Mouse (Mus musculus): Measurements from ENCODE around the gene Grik4. TPM values are rescaled to one million over a fixed set of nuclear protein-coding genes. Genes with fewer than 3 reads are reported as not detected.

Grik4 gene
- polyA plus RNA-seq, 1 experiment from 2014 or later, result 0.78 TPM

DNA sequence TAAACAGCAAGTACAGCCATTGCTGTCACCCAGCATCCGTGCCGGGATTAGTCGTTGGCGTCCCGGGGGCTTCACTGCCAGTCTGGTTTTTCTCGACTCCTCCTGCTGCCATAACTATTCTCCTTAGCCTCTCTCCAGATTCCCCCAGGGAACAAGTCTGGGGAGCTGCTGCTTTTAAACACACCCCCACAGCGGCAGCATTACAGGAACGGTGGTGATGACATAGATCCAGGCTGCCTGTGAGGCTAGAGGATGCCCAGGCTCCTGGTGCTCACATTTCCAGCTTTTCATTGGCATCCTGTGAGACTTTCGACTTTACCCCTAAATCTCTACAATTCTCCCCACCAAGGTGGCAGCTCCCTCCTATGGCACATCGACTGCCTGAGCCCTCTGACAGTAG is 297.5 kb downstream of the Grik4 start:
- H3K27ac ChIP-seq (replicated peaks; ENCODE audit: low read depth, low read length), result no peak overlapping the region
- DNase-seq (ENCODE audit: low spot score), result no peak
- H3K4me2 ChIP-seq (ENCODE audit: low read depth, low read length), result no peak overlapping the region
- no peak overlapping the region for H3K9ac ChIP-seq (ENCODE audit: low read depth, low read length)
- H3K9me3 ChIP-seq (ENCODE audit: control insufficient read depth, low read length), result no peaks in the 10 kb centered on the region
- ATAC-seq (ENCODE audit: low read depth), result no peak
- WGBS, result 55% methylated on average over 10 of the region's 10 CpGs
- H3K36me3 ChIP-seq (ENCODE audit: control insufficient read depth, insufficient read depth, low read length), result no peaks in the 10 kb centered on the region
- no peaks in the 10 kb centered on the region for H3K4me1 ChIP-seq (ENCODE audit: control insufficient read depth, insufficient read depth, low read length)
- no peaks in the 10 kb centered on the region for H3K27me3 ChIP-seq (replicated peaks; ENCODE audit: control insufficient read depth, insufficient read depth, low read length)
- no peak overlapping the region for H3K4me3 ChIP-seq (ENCODE audit: low read depth, low read length)

DNA sequence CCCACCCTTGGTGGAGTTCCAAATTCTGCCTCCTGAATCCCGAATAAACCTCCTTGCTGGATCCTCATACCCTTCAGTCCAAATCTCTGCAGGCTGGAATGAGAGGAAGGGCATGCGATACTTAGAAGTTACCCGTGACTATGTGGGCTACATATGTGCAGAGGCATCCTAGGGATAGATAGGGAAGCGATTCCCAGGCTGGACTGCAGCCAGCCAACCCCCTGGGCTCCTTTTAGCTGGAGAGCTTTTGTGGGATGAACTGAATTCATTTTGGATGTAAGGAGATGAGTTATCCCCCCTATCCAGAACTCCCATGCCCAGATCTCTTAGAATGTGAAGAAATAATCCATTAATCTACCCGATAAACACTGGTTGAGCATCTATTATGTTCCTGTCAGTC is 299.1 kb downstream of the Grik4 start:
- no peak for DNase-seq (ENCODE audit: low spot score)
- Histone ChIP-seq H3K4me3 (ENCODE audit: low read depth, low read length) (no peak overlapping the region), H3K27me3 (replicated peaks; ENCODE audit: control insufficient read depth, insufficient read depth, low read length) (no peaks in the 10 kb centered on the region), H3K9me3 (ENCODE audit: control insufficient read depth, low read length) (no peaks in the 10 kb centered on the region), H3K4me2 (ENCODE audit: low read depth, low read length) (no peak overlapping the region), H3K27ac (replicated peaks; ENCODE audit: low read depth, low read length) (no peak overlapping the region), H3K36me3 (ENCODE audit: control insufficient read depth, insufficient read depth, low read length) (no peaks in the 10 kb centered on the region), H3K4me1 (ENCODE audit: control insufficient read depth, insufficient read depth, low read length) (no peaks in the 10 kb centered on the region), H3K9ac (ENCODE audit: low read depth, low read length) (no peak overlapping the region)
- no peak for ATAC-seq (ENCODE audit: low read depth)
- 83% methylated on average over 5 of the region's 5 CpGs for WGBS

DNA sequence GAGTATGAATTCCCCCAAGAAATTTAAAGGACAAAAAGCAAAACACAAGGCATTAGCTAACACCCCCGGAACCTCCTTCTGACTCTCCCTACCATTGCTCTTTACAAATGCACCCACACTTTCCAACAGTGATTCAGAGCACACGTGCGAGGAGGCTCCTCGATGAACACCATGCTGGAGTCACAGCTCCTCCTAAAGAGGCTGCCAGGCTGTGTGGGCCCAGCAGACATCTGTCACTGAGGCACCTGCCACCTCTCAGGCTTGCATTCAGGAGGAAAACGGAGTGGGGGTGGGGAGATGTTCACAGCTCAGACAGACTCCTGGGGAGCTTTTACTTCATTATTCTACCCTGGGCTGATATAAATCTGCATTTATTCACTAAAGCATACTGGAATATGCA is 301.5 kb downstream of the Grik4 start:
- H3K9ac ChIP-seq (ENCODE audit: low read depth, low read length), result no peak overlapping the region
- WGBS, result 57% methylated on average over 5 of the region's 5 CpGs
- no peaks in the 10 kb centered on the region for H3K9me3 ChIP-seq (ENCODE audit: control insufficient read depth, low read length)
- H3K36me3 ChIP-seq (ENCODE audit: control insufficient read depth, insufficient read depth, low read length), result no peaks in the 10 kb centered on the region
- no peak overlapping the region for H3K4me2 ChIP-seq (ENCODE audit: low read depth, low read length)
- H3K27me3 ChIP-seq (replicated peaks; ENCODE audit: control insufficient read depth, insufficient read depth, low read length), result no peaks in the 10 kb centered on the region
- no peak for DNase-seq (ENCODE audit: low spot score)
- no peak for ATAC-seq (ENCODE audit: low read depth)
- H3K4me1 ChIP-seq (ENCODE audit: control insufficient read depth, insufficient read depth, low read length), result no peaks in the 10 kb centered on the region
- no peak overlapping the region for H3K27ac ChIP-seq (replicated peaks; ENCODE audit: low read depth, low read length)
- H3K4me3 ChIP-seq (ENCODE audit: low read depth, low read length), result no peak overlapping the region

DNA sequence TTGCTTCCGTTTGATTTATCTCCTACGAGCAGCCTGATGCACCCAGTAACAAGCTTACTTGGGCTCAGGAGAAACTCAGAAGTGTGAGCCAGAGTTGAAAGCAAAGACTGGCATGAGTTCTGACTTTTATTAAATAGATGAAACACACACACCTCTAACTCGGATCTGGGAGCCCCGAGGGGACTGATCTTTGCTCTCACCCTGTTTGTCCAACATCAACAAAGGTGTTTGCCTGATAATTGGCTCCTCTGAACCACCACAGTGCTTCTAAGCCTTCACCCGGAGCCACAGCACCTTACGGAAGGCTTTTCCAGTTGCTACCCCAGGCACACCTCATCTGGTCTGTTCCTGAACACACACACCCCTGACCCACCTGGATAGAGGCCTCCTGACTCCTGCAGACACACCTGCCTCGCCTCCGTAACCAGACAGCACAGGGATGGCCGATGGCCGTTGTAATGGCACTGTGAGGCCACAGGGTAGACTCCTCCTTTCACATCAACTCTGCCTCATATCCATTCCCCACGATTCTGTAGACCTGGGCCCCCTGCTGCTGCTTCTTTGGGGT is 302.7 kb downstream of the Grik4 start:
- no peak for ATAC-seq (ENCODE audit: low read depth)
- Histone ChIP-seq H3K9ac (ENCODE audit: low read depth, low read length) (no peak overlapping the region), H3K36me3 (ENCODE audit: control insufficient read depth, insufficient read depth, low read length) (no peaks in the 10 kb centered on the region), H3K9me3 (ENCODE audit: control insufficient read depth, low read length) (no peaks in the 10 kb centered on the region), H3K27me3 (replicated peaks; ENCODE audit: control insufficient read depth, insufficient read depth, low read length) (no peaks in the 10 kb centered on the region), H3K27ac (replicated peaks; ENCODE audit: low read depth, low read length) (no peak overlapping the region), H3K4me2 (ENCODE audit: low read depth, low read length) (no peak overlapping the region), H3K4me1 (ENCODE audit: control insufficient read depth, insufficient read depth, low read length) (no peaks in the 10 kb centered on the region), H3K4me3 (ENCODE audit: low read depth, low read length) (no peak overlapping the region)
- no peak for DNase-seq (ENCODE audit: low spot score)
- 69% methylated on average over 11 of the region's 11 CpGs for WGBS

DNA sequence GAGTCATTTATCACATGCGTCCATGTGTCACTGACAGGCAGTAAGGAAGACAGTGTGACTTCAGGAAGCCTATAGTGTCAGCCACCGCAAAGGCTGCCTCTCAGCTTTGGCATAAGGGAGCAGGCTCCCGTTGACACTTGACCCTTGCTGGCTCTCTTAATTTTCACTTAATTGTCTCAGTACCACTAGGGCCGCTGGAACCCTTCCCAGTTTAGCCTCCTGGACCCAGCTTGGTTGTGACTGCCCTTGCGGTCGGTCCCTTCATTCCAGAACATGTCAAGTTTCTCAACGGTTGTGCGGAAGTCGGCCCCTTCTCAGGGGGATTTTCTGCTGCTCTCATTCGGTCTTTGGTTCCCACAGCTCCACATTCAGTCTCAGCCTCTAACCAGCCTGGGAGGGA is 307.8 kb downstream of the Grik4 start:
- no peak overlapping the region for H3K9ac ChIP-seq (ENCODE audit: low read depth, low read length)
- no peaks in the 10 kb centered on the region for H3K27me3 ChIP-seq (replicated peaks; ENCODE audit: control insufficient read depth, insufficient read depth, low read length)
- no peak overlapping the region for H3K27ac ChIP-seq (replicated peaks; ENCODE audit: low read depth, low read length)
- ATAC-seq (ENCODE audit: low read depth), result no peak
- DNase-seq (ENCODE audit: low spot score), result no peak
- H3K4me3 ChIP-seq (ENCODE audit: low read depth, low read length), result no peak overlapping the region
- no peaks in the 10 kb centered on the region for H3K36me3 ChIP-seq (ENCODE audit: control insufficient read depth, insufficient read depth, low read length)
- no peak overlapping the region for H3K4me2 ChIP-seq (ENCODE audit: low read depth, low read length)
- WGBS, result 62% methylated on average over 9 of the region's 10 CpGs
- no peaks in the 10 kb centered on the region for H3K9me3 ChIP-seq (ENCODE audit: control insufficient read depth, low read length)
- H3K4me1 ChIP-seq (ENCODE audit: control insufficient read depth, insufficient read depth, low read length), result no peaks in the 10 kb centered on the region

DNA sequence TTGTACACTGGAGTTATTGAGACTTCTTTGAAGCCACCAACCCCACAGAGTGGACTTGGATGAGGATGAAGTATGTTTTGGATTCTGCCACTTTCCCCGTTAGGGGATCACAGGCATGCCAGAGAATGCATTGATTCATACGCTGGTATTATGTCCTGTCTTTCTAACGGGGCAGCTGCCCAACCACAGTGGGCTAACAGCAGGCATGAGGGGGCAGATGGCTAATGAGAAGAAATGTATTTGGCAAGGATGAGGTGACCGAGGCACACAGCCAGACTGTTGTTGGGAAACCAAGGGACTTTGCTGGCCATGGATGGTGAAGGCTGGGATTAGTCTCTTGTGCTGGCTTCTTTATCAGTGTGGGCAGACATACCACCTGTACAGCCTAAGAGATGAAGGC is 312.8 kb downstream of the Grik4 start:
- no peak overlapping the region for H3K27ac ChIP-seq (replicated peaks; ENCODE audit: low read depth, low read length)
- no peaks in the 10 kb centered on the region for H3K9me3 ChIP-seq (ENCODE audit: control insufficient read depth, low read length)
- H3K4me2 ChIP-seq (ENCODE audit: low read depth, low read length), result no peak overlapping the region
- no peak overlapping the region for H3K9ac ChIP-seq (ENCODE audit: low read depth, low read length)
- DNase-seq (ENCODE audit: low spot score) (no peak), ATAC-seq (ENCODE audit: low read depth) (no peak)
- H3K27me3 ChIP-seq (replicated peaks; ENCODE audit: control insufficient read depth, insufficient read depth, low read length), result no peaks in the 10 kb centered on the region
- H3K36me3 ChIP-seq (ENCODE audit: control insufficient read depth, insufficient read depth, low read length), result no peaks in the 10 kb centered on the region
- H3K4me3 ChIP-seq (ENCODE audit: low read depth, low read length), result no peak overlapping the region
- 79% methylated on average over 4 of the region's 4 CpGs for WGBS
- peaks cover 11% of the 10 kb centered on the region for H3K4me1 ChIP-seq (ENCODE audit: control insufficient read depth, insufficient read depth, low read length)

DNA sequence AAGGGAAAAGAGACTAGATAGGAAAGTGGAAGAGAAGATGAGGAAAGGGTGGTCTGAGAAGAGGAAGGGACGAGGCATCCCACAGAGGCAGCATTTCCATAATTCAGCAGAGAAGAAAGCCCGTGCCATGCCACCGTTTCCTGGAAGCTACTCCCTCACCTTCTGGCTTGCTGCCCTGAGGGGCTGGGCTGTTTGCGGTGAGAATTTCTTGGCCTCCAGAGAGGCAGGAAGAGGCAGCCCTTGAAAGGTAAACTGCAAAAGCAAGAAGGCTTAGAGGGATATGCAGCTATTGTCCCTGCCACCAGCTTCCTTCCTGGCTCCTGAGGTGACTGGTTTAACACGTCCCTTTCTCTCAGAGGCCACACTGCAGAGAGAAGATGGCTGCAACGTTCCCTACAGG is 316.7 kb downstream of the Grik4 start:
- H3K36me3 ChIP-seq (ENCODE audit: control insufficient read depth, insufficient read depth, low read length), result no peaks in the 10 kb centered on the region
- no peak overlapping the region for H3K27ac ChIP-seq (replicated peaks; ENCODE audit: low read depth, low read length)
- no peak overlapping the region for H3K4me3 ChIP-seq (ENCODE audit: low read depth, low read length)
- no peaks in the 10 kb centered on the region for H3K9me3 ChIP-seq (ENCODE audit: control insufficient read depth, low read length)
- ATAC-seq (ENCODE audit: low read depth) (peak; percentile 50; the same call in 1 of the 2 replicates), DNase-seq (ENCODE audit: low spot score) (peak; percentile 68)
- H3K9ac ChIP-seq (ENCODE audit: low read depth, low read length), result no peak overlapping the region
- H3K27me3 ChIP-seq (replicated peaks; ENCODE audit: control insufficient read depth, insufficient read depth, low read length), result no peaks in the 10 kb centered on the region
- peaks cover 11% of the 10 kb centered on the region for H3K4me1 ChIP-seq (ENCODE audit: control insufficient read depth, insufficient read depth, low read length)
- 23% methylated on average over 6 of the region's 6 CpGs for WGBS
- no peak overlapping the region for H3K4me2 ChIP-seq (ENCODE audit: low read depth, low read length)

DNA sequence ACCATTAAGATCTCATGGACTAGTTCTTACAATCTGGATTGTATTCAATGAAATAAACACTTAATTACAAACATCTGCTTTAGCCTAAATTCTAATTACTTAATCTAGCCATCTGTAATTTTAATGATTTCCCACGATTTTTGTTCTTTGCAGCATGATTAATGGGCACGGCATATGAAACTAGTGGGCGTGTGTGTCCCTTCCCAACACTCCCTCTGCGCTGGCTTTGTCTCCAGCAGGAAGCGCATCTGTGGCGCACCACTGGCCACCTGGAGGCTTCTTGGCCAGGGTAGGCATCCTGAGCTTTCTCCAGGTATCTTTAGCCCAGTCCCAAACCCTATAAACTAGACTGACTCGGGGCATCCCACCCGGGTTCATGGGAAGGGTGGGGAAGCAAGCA is 317.1 kb downstream of the Grik4 start:
- Histone ChIP-seq H3K4me3 (ENCODE audit: low read depth, low read length) (no peak overlapping the region), H3K4me2 (ENCODE audit: low read depth, low read length) (no peak overlapping the region), H3K27me3 (replicated peaks; ENCODE audit: control insufficient read depth, insufficient read depth, low read length) (no peaks in the 10 kb centered on the region), H3K27ac (replicated peaks; ENCODE audit: low read depth, low read length) (no peak overlapping the region), H3K4me1 (ENCODE audit: control insufficient read depth, insufficient read depth, low read length) (peaks cover 11% of the 10 kb centered on the region), H3K36me3 (ENCODE audit: control insufficient read depth, insufficient read depth, low read length) (no peaks in the 10 kb centered on the region), H3K9ac (ENCODE audit: low read depth, low read length) (no peak overlapping the region), H3K9me3 (ENCODE audit: control insufficient read depth, low read length) (no peaks in the 10 kb centered on the region)
- ATAC-seq (ENCODE audit: low read depth), result no peak
- 51% methylated on average over 8 of the region's 8 CpGs for WGBS
- no peak for DNase-seq (ENCODE audit: low spot score)

DNA sequence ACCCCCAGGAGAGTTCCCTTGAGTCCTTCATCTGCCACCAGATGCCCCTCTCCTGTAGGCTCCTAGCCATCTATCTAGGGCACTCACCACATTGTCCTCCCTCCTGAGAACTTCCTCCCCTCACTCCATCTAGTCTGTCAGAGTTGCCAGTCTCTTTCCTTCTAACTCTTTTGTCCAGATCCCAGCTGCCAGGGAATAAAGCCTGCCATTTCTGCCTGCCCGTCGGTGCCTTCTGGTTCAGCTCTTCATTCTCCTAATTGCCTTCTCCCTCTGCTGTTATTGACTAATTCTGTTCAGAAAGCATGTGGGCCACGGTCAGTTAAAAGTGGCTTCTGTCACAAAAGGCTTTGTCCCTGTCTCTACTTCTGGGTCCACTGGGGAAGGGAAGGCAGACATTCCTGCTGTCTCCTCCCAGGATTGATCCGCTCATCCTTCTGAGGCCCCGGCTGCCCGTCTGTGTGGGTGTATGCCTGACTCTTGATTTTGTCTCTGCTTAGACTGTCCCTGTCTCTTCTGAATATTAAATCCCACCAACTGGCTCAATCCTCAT is 318.0 kb downstream of the Grik4 start:
- Histone ChIP-seq H3K9ac (ENCODE audit: low read depth, low read length) (no peak overlapping the region), H3K9me3 (ENCODE audit: control insufficient read depth, low read length) (no peaks in the 10 kb centered on the region), H3K4me2 (ENCODE audit: low read depth, low read length) (no peak overlapping the region), H3K36me3 (ENCODE audit: control insufficient read depth, insufficient read depth, low read length) (no peaks in the 10 kb centered on the region), H3K4me3 (ENCODE audit: low read depth, low read length) (no peak overlapping the region), H3K27ac (replicated peaks; ENCODE audit: low read depth, low read length) (no peak overlapping the region), H3K27me3 (replicated peaks; ENCODE audit: control insufficient read depth, insufficient read depth, low read length) (no peaks in the 10 kb centered on the region), H3K4me1 (ENCODE audit: control insufficient read depth, insufficient read depth, low read length) (peaks cover 11% of the 10 kb centered on the region)
- 42% methylated on average over 6 of the region's 6 CpGs for WGBS
- DNase-seq (ENCODE audit: low spot score) (no peak), ATAC-seq (ENCODE audit: low read depth) (no peak)
